Mouse (Mus musculus) spleen, postnatal 4 days (tissue): ENCODE measurements around the gene Cpm.

Source experiments
- DNase-seq, 2 experiments: peaks; one replicate each; pipeline ENCODE4 v3.0.0; 2022; ENCODE audit warnings: low spot score in 2 of 2

The Cpm gene

DNA sequence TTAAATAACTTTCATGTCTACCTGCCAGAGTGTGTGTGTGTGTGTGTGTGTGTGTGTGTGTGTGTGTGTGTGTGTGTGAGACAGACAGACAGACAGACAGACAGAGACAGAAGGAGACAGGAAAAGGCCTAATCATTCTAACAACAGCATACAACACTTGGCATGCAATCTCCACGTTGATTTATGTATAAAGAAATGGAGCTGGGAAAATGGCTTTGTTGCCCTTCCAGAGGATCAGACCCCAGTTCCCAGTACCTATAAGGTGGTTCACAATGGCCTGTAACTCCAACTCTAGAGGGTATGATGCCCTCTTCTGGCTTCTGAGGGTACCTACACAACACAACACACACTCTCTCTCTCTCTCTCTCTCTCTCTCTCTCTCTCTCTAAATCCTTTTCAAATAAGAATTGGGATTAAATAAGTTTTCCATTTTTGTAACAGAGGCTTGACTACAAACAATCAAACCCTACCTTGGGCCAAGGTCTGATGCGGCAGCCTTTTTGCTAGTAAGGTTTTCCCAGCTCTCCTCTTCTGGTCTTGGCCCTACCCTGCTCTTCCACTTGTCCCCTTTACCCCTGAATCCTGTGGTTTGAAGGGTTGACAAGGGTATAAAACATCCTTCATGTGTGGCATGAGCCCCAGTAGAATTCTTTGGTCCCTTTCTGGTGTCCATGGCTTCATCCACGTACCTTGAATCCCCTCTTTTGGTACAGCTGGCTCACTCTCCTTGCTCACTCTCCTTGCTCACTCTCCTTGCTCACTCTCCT, 6.7 kb downstream of the Cpm start:
- no peak for DNase-seq

DNA sequence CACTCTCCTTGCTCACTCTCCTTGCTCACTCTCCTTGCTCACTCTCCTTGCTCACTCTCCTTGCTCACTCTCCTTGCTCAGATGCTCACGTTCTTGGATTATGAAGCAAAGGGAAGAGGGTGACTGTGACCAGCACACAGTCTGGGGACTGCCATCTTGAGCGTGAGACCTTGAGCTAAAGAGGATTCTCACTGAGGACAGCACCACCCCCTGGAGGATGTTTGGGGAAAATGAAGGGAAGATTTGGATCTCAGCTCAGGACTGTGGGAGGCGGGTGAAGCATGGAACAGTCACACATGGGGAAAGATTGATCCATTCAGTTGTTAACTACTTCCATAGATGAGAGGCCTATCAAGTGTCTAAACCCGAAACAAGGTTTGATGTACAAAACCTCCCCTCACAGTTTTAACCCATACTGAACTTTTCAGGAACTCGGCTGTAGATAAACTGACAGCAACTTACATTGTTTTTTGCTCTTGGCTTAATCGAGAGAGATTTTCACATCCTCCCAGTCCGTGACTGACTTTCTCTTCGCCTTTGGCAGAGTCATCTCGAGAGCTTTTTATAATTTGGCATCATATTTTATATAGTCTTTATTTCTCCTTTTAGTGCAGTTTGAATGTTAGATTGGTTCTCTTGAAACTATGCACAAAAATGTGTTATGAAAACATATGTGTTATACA, 7.9 kb downstream of the Cpm start:
- DNase-seq, result no peak

DNA sequence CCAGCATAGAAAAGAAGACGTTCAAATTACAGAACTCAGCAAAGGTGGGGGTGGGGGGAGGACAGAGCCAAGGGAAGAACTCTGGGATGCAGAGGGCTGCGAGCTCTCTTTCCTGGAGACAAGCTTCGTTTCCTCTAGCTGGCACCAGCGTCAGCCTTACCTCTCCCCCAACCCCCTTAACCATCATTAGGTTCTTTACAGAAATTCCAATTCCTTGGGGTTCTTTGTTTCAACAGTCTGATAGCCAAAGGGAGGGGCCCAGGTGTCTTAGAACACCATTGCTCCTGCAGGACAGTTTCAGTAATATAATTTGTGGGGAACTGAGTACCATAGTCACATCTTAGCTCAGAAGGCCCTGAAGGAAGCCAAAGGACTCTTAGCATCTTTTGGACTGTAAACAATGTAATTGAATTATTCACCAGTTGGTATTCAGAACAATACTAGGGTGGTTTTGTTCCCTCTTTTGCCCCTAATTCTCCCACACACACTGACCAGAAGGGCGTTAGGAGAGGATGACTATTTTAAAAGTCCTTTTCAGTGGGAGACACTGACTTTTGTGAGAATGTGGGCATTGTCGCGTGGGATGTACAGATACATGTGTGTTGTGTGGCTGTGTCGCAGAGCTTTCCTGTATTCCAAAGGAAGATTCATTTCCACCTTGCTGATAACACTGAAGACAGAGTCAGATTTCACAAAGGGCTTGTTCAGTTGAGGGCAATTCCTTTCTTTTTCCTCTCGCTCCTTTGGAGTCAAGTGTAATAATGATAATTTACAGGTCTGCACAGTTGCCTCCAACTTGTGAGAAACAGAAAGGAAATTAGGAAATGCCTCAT, 8.7 kb downstream of the Cpm start:
- no peak for DNase-seq

DNA sequence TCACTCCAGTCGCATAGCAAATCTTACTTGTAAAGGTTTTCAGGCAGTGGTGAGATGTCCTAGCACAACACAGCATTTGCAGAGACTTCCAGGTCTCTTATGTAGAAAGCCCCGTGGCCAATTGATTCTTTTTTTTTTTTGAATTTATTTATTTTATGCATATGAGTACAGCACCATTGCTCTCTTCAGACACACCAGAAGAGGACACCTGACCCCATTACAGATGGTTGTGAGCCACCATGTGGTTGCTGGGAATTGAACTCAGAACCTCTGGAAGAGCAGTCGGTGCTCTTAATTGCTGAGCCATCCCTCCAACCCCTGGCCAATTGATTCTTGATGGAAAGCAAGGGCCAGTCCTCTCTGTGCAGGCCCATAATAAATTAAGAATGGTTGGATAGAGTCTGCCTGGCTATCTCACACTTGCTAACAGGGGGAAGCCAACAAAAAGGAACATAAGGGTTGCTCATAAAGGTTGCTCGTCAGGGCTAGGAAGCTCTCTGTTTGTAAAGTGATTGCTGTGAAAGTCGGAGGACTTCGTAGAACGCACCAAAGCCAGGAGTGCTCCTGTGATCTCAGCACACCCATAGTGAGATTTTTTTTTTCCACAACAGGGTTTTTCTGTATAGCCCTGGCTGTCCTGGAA, 9.4 kb downstream of the Cpm start:
- no peak for DNase-seq

DNA sequence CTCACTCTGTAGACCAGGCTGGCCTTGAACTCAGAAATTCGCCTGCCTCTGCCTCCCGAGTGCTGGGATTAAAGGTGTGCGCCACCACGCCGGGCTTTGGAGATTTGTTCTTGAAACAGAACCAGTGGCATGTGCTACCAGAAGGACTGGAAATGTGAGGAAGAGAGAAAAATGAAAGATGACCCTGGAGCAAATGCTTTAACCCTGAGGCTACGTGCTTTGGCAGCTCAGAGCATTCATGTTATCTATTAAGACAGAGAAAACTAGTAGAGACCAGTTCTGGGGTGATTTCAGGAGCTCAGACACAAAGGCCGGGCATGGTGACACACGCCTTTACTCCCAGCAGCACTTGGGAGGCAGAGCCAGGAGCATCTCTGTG, 9.9 kb downstream of the Cpm start:
- DNase-seq, result no peak

DNA sequence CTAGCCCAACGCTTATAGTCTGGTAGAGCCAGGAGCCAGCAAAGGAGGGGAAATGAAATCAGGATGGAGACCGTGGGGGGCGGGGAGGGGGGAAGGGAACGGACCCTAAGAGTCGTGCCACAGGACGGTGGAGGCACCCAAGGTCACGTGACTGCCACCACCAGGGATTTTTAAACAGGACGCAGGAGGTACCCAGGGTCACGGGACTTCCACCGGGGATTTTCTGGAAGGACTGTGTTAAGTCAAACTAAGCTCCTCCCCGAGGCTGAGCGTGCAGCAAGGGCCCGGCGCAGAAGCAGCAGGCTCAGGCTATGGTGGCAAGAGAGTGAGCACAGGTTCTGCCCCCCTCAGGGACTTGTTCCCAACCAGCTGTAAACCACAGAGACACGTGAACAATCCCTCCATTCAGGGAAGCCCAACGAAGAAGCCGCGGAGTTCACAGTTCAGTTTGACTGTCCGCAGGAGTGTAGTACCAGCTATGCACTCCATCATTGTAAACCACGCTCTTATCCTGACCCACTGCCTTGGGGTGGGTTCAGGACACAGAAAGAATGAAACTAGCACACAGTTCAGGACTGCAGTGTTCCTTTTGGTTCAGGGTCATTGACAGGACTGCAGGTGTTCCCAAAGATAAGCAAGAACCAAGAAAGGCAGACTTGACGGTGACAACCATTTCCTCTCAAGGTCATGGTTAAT, 10.7 kb downstream of the Cpm start:
- no peak for DNase-seq

DNA sequence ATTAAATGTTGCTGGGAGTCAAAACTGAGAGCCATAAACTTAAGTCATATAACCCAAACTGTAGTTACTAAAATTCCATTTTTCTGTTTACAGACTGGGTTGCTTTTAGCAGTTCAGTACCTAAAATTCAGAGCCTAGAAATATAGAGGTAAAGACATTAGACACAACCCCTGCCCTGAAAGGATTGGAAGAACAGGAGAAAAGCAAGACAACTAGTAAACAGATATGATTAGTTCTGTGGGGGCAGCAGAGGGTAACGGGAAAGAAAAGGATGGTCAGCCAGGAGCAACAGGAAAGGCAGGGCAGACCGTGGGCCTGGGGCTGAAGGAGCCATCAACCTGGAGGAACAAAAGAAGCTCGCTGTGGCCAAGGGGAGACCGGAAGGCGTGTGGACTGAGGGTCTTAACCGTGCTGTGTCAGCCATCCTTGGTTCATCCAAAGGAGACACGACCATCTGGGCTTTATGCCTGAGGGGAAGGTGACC, 11.3 kb downstream of the Cpm start:
- DNase-seq, result no peak

DNA sequence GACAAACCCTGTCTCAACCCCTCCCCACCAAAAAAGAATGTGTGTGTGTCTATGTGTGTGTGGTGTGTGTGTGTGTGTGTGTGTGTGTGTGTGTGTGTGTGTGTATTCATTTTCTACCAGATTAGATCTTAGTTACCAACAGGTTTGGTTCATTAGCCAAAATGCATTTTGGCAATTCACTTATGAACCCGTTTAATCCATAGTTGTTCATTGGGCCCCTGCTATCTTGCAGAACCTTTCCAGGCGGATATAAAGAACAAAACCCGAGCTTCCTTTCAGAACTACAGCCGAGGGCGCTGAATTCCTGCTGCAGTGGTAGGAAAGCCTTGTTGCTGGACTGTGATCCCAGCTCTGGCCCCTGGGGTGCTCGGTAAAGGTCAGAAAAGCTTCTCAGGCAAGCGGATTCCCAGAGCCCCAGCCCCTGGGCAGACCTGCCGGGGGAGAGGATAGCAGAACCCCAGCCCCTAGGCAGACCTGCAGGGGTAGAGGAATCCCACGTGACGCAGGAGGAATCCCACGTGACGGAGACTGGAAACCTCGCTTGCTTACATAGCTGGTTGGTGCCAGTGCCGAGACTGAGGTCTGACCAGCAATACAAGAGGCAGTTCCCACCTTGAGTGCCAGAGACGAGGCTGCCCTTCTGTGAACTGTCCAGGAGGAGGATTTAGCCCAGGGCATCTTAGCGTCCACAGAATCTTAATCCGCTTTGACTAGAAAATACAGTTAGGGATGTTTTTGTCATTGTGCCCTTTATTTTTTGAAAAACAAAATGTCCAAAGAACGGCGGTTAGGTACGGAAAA, 12.3 kb downstream of the Cpm start:
- no peak for DNase-seq

DNA sequence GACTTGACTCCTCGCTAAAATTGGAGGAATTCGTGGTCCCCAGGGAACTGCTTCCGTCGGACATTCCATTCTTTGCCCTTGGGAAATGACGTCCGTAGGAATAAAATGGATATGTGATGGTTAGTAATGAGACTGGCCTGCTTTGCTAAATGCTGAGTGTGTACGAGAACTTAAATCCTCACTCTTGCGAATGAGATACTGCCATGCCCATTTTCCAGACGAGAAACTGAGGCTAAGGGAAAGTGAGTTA, 12.8 kb downstream of the Cpm start:
- no peak for DNase-seq

DNA sequence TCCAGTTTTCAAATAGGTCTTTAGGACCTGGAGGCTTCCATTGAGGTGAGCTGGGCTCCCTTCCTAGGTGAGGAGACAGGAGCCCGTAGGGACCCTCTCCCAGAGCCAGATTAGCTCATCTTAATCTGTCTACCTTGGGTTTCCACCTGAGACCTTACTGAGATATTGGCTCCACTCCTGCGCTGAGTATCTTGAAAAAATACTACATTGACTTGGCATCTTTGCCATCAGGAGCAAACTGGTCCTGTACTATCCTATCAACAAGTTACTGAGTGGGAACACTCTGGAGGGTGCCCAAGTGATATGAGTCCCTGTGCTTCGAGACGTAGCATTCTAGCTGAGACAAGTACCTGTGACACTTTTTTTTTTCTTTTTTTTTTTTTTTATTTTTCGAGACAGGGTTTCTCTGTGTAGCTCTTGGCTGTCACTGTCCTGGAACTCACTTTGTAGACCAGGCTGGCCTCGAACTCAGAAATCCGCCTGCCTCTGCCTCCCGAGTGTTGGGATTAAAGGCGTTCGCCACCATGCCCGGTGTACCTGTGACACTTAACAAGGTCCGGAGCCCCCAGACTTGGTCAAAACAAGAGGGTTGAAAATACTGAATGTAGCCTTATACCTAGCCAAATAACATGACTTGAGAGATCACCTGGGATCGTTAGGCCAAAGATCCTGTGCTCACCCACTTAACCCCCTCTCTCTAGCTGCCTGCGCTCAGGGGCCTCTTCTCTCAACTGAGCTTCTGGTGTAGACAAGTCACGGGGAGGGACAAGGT, 13.4 kb downstream of the Cpm start:
- DNase-seq, result no peak

DNA sequence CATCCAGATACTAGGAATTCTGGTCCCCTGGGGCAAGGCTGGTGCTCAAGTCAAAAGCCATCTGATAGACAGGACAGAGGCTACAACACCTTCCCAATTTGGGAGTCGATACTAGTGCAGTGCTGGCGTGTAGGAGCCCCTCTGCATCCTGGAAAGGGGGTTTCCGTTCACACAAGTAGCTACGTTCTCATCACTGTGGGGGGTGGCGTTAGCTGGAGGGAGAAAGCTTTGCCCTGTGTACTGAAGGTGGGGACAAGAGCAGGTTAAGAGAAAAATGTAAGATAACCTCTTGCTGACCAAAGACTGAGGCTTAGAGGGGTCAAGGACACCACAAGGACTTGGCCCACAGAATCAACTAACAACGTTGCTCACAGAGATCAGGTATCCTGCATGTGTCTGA, 14.0 kb downstream of the Cpm start:
- no peak for DNase-seq

DNA sequence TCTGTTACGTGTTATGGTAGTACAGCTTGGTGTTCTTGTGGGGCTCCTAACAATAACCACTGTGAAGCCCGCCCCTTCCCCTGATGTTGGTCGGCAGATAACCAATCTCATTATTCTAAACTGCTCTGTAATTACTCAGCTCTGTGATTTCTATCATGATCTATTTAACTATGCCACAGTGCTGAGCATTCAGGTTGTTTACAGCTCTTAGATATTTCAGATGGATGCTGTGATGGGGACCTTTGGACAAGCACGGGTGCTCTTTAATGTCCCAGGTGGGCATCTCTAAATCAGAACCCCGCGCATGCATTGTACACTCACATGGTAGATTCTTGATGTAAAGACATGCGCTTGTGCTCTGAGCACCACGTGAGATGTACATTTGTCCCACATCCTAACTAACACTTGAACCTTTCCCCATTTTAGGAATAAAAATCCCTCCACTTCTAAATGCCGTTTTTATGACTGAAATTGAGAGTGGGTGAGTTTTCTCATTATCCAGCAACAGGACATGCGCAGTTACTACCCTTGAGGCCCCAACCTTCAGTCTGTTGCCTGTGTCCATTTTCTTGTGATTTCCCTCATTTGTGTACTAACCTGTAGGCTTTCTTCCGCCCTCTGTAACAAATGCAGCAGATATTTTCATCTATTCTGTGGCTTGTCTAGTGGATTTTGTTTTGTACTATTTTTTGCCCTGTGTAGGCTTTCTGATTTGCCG, 14.6 kb downstream of the Cpm start:
- DNase-seq, result no peak

DNA sequence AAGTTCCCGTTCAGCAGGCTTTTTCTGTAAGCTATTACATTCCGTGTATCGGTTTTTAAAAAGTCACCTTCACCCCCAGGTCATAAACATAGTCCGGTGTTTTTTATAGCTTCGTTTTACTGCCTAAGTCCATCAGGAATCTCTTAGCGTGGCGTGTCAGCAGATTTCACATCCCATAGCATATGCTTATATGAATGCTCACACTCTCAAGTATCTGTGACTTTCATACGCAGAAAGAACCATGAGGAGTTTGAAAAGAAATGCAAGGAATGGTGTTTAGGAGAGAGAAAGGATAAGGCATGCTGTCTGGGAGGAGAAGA, 15.1 kb downstream of the Cpm start:
- DNase-seq, result no peak

DNA sequence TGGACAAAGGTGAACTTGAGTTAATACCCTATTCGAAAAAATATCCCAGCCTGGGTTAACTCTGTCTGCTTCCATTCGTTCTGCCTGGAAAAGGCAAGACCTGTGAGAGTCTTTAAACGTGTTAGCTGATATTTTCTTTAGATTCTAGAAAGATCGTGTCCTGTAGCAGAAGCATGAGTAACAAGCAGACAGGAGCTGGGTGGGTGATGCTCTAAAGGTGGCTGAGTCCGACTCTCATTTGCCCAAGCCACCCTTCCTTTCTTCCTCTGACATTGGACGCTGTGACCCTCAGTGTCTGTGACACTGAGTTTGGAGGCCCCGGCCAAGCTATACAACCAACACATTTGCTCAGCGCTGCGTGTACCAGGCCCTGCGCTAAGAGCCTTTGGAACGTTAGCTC, 15.5 kb downstream of the Cpm start:
- DNase-seq, result no peak

DNA sequence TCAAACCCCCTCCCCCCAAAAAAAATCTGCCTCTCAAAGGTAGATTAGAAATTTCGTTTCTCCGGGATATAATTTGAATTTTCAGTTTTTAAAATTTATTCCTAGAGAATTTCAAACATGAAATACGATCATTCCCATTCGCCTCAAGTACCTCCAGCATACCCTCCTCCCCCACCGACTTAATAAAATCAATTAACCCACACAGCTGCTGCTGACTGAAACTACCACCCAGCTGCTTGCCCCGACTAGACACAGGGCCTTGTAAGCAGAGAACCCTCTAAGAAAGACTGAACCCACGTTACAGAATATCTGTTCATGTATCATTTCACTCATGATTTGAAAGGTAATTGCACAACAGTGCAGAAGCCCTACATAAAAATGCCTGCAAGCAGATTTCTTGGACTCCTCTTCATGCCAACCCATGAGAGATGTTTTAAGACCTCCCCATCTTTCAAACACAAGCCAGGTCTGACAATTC, 16.2 kb downstream of the Cpm start:
- no peak for DNase-seq

DNA sequence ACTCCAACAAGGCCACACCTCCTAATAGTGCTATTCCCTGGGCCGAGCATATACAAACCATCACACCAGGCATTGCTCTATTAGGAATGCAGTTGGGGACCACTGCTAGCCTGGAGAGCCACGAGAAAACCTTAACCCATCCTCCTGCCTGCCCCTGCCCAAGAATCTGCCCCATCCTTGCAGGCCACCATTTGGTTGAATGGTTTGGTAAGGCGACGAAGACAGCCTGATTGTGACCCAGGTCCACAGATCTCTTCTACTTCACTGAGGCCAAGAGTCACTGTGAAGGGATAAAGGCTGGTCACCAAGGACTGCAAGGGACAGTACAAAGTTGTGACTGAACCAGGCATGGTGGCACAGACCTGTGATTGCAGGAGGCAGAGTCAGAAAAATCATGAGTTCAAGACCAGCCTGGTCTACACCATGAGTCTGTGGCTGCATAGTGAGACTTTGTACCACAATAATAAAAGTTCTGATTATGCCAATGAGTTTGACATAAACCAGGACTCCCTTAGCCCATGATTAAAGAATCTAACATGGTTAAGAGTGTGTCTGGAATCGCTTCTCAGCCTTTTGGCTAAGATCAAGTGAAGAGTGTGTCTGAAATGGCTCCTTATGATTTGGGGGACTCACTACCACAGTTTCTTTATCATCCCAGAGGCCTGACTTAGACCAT, 17.3 kb downstream of the Cpm start:
- no peak for DNase-seq

DNA sequence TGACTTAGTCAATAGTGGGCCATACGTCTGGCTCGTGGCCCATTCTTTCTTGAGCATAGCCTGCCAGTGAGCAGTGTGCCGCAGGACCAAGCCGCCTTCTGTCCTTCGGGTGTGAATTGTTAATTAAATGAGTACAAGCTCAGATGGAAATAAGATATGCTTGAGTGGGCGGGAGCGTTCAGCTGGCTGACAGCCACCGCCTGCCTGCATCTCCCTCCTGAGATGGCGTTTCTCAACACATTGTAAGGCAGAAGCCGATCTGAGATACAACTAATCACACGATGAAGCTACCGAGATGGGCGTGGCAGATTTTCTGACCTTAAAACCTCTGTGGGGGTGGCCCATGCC, 17.8 kb downstream of the Cpm start:
- no peak for DNase-seq

DNA sequence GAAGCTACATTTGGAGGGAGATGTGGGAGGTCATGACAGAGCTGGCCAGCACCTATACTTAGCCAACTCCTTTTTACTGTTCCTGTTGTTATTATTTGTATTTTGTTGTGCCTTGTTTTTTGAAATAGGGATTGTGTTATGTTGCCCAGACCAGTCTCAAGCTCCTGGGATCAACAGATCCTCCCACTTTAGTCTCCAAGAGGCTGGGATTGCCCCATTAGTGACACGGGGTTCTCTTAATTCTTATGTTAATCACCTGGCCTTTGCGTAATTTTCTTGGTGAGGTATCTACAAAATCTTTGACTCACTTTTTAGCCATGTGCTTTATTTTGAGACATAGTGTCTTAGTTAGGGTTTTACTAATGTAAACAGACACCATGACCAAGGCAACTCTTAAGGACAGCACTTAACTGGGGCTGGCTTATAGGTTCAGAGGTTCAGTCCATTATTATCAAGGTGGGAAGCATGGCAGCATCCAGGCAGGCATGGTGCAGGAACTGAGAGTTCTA, 18.7 kb downstream of the Cpm start:
- no peak for DNase-seq

DNA sequence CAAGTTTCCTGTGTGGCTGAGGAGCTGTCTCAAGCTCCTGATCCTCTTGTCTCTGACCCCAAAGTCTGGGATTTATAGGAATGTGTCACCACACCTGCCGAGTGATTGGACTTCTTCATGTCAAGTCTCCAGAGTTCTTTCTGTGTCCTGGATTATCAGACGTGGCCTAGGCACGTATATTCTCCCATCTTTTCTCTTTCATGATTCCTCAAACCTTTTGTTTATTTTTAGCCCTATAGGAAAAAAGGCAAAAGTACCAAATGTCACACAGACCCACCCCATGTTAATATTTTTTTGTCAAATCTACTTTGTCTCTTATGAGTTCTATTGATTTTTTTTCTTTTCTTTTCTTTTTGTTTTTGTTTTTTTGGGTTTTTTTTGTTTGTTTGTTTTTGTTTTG, 19.3 kb downstream of the Cpm start:
- DNase-seq, result no peak
